Mouse (Mus musculus) WW6 (cell line): Measurements from ENCODE around the gene Timm22.

Experiments
- DNase-seq: peaks from one replicate; pipeline ENCODE4 v3.0.0-alpha.2; 2013; ENCODE audit warnings: low read depth, low spot score

Timm22 gene

GRCm38 (mm10) chr11:76406702-76407583 lies at the start of gene Timm22:
Gene Timm22 (plus strand): TSS chr11:76406952.
- DNase-seq, result peak; percentile 98

- no peak for DNase-seq
Measured at GRCm38 (mm10) chr11:76357464-76357863, 49.3 kb upstream of the Timm22 start.

- no peak for DNase-seq
Measured at GRCm38 (mm10) chr11:76358628-76359320, 48.0 kb upstream of the Timm22 start.

- DNase-seq, result no peak
Measured at GRCm38 (mm10) chr11:76360255-76360654, 46.5 kb upstream of the Timm22 start.

GRCm38 (mm10) chr11:76361422-76361821 lies 45.3 kb upstream of the Timm22 start:
- no peak for DNase-seq

- DNase-seq, result no peak
Measured at GRCm38 (mm10) chr11:76363178-76363577, 43.6 kb upstream of the Timm22 start.

- no peak for DNase-seq
Measured at GRCm38 (mm10) chr11:76363636-76364035, 43.1 kb upstream of the Timm22 start.

GRCm38 (mm10) chr11:76364038-76364437 lies 42.7 kb upstream of the Timm22 start:
- no peak for DNase-seq

- DNase-seq, result no peak
Measured at GRCm38 (mm10) chr11:76366720-76367119, 40.0 kb upstream of the Timm22 start.

GRCm38 (mm10) chr11:76370491-76370890 lies 36.3 kb upstream of the Timm22 start:
- DNase-seq, result no peak

GRCm38 (mm10) chr11:76372120-76372519 lies 34.6 kb upstream of the Timm22 start:
- no peak for DNase-seq

- no peak for DNase-seq
Measured at GRCm38 (mm10) chr11:76372534-76372933, 34.2 kb upstream of the Timm22 start.

- DNase-seq, result no peak
Measured at GRCm38 (mm10) chr11:76374491-76375185, 32.1 kb upstream of the Timm22 start.

- no peak for DNase-seq
Measured at GRCm38 (mm10) chr11:76376425-76376824, 30.3 kb upstream of the Timm22 start.

- no peak for DNase-seq
Measured at GRCm38 (mm10) chr11:76379921-76380544, 26.7 kb upstream of the Timm22 start.

- DNase-seq, result no peak
Measured at GRCm38 (mm10) chr11:76381201-76381885, 25.4 kb upstream of the Timm22 start.

GRCm38 (mm10) chr11:76382711-76383324 lies 23.9 kb upstream of the Timm22 start:
- no peak for DNase-seq

GRCm38 (mm10) chr11:76384307-76384706 lies 22.4 kb upstream of the Timm22 start:
- DNase-seq, result no peak

GRCm38 (mm10) chr11:76385017-76385416 lies 21.7 kb upstream of the Timm22 start:
- DNase-seq, result no peak

- no peak for DNase-seq
Measured at GRCm38 (mm10) chr11:76385746-76386145, 21.0 kb upstream of the Timm22 start.

GRCm38 (mm10) chr11:76387097-76387496 lies 19.7 kb upstream of the Timm22 start:
- DNase-seq, result no peak
